Mouse (Mus musculus) embryonic fibroblast, embryonic 13.5 days (primary cell): ENCODE data around the gene Efl1.

ENCODE experiments used
- CTCF ChIP-seq: IDR thresholded peaks from 2 replicates; pipeline ENCODE4 v1.5.1; 2011; ENCODE audit warnings: mild to moderate bottlenecking, control low read depth, low read length, moderate library complexity, borderline replicate concordance; ENCODE audit not compliant: insufficient read depth
- POLR2A ChIP-seq: IDR thresholded peaks from 2 replicates; pipeline ENCODE4 v1.6.1; 2011; ENCODE audit warnings: low read depth, mild to moderate bottlenecking, control low read depth, low read length, moderate library complexity

DNA sequence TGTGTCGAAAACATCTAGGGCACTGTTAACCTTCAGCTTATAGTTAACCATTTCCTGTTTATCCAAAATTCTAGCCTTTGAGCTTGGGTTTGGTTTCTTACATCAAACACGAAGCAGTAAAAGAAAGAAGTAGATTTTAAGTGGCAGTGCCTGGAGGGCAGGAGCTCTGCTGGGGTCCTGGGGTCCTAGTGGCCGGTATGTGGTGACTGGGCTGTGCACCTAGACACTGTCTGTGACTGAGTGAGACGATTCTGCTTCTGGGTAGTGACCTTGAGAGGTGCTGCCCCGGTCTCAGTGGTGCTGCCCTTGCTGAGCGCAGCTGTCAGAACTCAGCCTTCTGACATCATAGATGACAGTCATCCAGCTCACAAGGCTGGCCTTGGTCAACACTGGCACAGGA, 125.5 kb downstream of the Efl1 start:
- no peak for TF ChIP-seq CTCF
- TF ChIP-seq POLR2A, result no peak
